Mouse (Mus musculus): ENCODE measurements at regions not wholly inside any gene's neighbourhood (a gene's known extent, or its start where the extent isn't known, plus 50 kb on each side); places are given as distances from the start of the nearest gene placed in this dataset.

DNA sequence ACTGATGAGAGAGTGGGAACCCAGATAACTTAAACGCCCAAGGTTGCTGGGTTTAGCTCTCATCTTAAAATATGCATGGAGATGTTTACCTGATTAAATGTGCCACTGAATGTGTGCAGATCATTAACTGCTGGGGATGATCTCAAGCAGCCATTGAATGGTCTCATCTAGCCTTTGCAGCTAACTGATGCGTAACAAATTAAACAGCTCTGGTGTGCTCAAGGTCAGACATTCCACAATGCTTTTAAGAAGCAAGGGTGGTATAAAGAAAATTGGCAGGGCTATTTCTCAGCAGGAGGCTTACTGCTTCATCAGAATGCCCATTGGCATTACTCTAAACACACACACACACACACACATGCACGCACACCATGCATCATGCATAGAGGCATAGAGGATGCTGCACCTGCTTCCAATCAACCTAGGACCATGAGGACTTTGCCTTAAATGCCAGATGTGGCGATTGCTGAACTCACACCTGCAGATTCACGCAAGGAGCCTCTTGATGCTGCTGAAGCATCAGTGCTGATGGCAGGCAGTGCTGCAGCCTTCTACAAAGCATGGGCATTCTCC is 333.4 kb downstream of the Ice1 start:
- H3K4me1 ChIP-seq (ENCODE audit: control insufficient read depth in 1 of 2, insufficient read depth in 2 of 2), result no peaks in the 10 kb centered on the region
- H3K4me2 ChIP-seq (ENCODE audit: insufficient read depth, low read depth, poor library complexity, severe bottlenecking), result no peak overlapping the region
- no peak for DNase-seq (ENCODE audit: extremely low read depth)
- H3K9ac ChIP-seq (ENCODE audit: insufficient read depth, low read depth), result no peak overlapping the region
- TF ChIP-seq MAFK (IDR thresholded peaks at IDR 0.05; ENCODE audit: insufficient replicate concordance, low read length) (no peak), MYC (IDR thresholded peaks at IDR 0.05; ENCODE audit: low read depth, low read length) (no peak), ZNF384 (IDR thresholded peaks at IDR 0.05; ENCODE audit: low read depth, low read length) (no peak), HCFC1 (IDR thresholded peaks at IDR 0.05; ENCODE audit: low read depth, low read length) (no peak), CHD2 (IDR thresholded peaks at IDR 0.05; ENCODE audit: low read length) (no peak), BHLHE40 (IDR thresholded peaks at IDR 0.05; ENCODE audit: low read depth, low read length) (no peak), NRF1 (IDR thresholded peaks at IDR 0.05; ENCODE audit: low read depth, low read length) (no peak)
- no peaks in the 10 kb centered on the region for H3K79me2 ChIP-seq (replicated peaks; ENCODE audit: control insufficient read depth, extremely low read depth, insufficient read depth, poor library complexity, severe bottlenecking)
- H3K27me3 ChIP-seq (replicated peaks), result no peaks in the 10 kb centered on the region
- dilution Hi-C loops (cut with MboI; ENCODE audit: extremely low pct_ligation_motif_present, extremely low pct_unique_long_range_greater_than_20kb, low sequenced_read_pairs), result no loop called here
- no peak overlapping the region for H3K4me3 ChIP-seq (replicated peaks in 1 of 3; ENCODE audit: low read depth in 2 of 3, low read length in 2 of 3, poor library complexity in 1 of 3)
- no peaks in the 10 kb centered on the region for H3K36me3 ChIP-seq (replicated peaks in 1 of 2; ENCODE audit: control insufficient read depth in 1 of 2, insufficient read depth in 1 of 2, low read length in 1 of 2)
- peaks cover 81% of the 10 kb centered on the region for H3K9me3 ChIP-seq (replicated peaks; ENCODE audit: low read length)
- in situ Hi-C loops (cut with MboI; ENCODE audit: low pct_ligation_motif_present, low pct_unique_long_range_greater_than_20kb, low sequenced_read_pairs), result no loop called here
- no peak overlapping the region for H3K27ac ChIP-seq (ENCODE audit: insufficient read depth, low read depth)

DNA sequence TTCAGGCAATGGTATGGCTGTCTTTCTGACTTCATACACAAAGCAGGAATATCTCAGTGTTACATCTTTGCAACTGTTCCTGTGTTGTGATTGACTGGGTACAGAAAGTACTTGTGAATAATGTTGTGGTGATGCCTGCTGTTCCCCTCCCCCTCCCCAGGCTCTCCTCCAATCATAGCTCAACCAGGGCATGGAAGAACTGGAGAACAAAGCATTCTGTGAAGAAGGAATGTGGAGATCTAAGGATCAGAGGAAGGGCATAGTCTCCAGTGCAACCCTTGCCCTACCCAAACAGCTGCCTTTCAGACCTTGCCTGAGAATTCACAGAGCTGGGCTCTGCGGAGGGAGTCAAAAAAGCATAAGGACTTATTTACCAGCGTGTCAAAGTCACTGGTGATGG is 326.9 kb downstream of the Ice1 start:
- Histone ChIP-seq H3K4me3 (replicated peaks in 1 of 3; ENCODE audit: low read depth in 2 of 3, low read length in 2 of 3, poor library complexity in 1 of 3) (no peak overlapping the region), H3K36me3 (replicated peaks in 1 of 2; ENCODE audit: control insufficient read depth in 1 of 2, insufficient read depth in 1 of 2, low read length in 1 of 2) (no peaks in the 10 kb centered on the region), H3K27ac (ENCODE audit: insufficient read depth, low read depth) (no peak overlapping the region), H3K9ac (ENCODE audit: insufficient read depth, low read depth) (no peak overlapping the region), H3K4me2 (ENCODE audit: insufficient read depth, low read depth, poor library complexity, severe bottlenecking) (no peak overlapping the region), H3K27me3 (replicated peaks) (no peaks in the 10 kb centered on the region), H3K9me3 (replicated peaks; ENCODE audit: low read length) (peaks cover 87% of the 10 kb centered on the region), H3K4me1 (ENCODE audit: control insufficient read depth in 1 of 2, insufficient read depth in 2 of 2) (no peaks in the 10 kb centered on the region), H3K79me2 (replicated peaks; ENCODE audit: control insufficient read depth, extremely low read depth, insufficient read depth, poor library complexity, severe bottlenecking) (no peaks in the 10 kb centered on the region)
- no peak for DNase-seq (ENCODE audit: extremely low read depth)
- dilution Hi-C loops (cut with MboI; ENCODE audit: extremely low pct_ligation_motif_present, extremely low pct_unique_long_range_greater_than_20kb, low sequenced_read_pairs), result no loop called here
- in situ Hi-C loops (cut with MboI; ENCODE audit: low pct_ligation_motif_present, low pct_unique_long_range_greater_than_20kb, low sequenced_read_pairs), result no loop called here
- no peak for TF ChIP-seq SMC3 (IDR thresholded peaks at IDR 0.05; ENCODE audit: low read depth, low read length)
- TF ChIP-seq MYC (IDR thresholded peaks at IDR 0.05; ENCODE audit: low read depth, low read length), result no peak
- no peak for TF ChIP-seq UBTF (IDR thresholded peaks at IDR 0.05; ENCODE audit: low read depth, low read length)
- no peak for TF ChIP-seq NRF1 (IDR thresholded peaks at IDR 0.05; ENCODE audit: low read depth, low read length)
- no peak for TF ChIP-seq RAD21 (IDR thresholded peaks at IDR 0.05; ENCODE audit: low read depth, low read length)
- TF ChIP-seq ZC3H11A (IDR thresholded peaks at IDR 0.05; ENCODE audit: low read depth, low read length), result no peak
- no peak for TF ChIP-seq ZKSCAN1 (IDR thresholded peaks at IDR 0.05; ENCODE audit: borderline replicate concordance, low read depth, low read length)
- no peak for TF ChIP-seq MAFK (IDR thresholded peaks at IDR 0.05; ENCODE audit: insufficient replicate concordance, low read length)
- TF ChIP-seq SIN3A (IDR thresholded peaks at IDR 0.05; ENCODE audit: low read length), result no peak
- TF ChIP-seq CHD1 (IDR thresholded peaks at IDR 0.05; ENCODE audit: low read depth, low read length), result no peak
